Mouse (Mus musculus): ENCODE results near the gene Nppc.

The Nppc gene

GRCm38 (mm10) chr1:86670279-86671038 is at the start of gene Nppc:
TSS of gene Nppc (minus strand) at chr1:86670571.
- peak; percentile 58 for DNase-seq (ENCODE audit: low read depth, low spot score)

- no peak for DNase-seq (ENCODE audit: low read depth, low spot score)
Observed at GRCm38 (mm10) chr1:86719391-86719790, 49.0 kb upstream of the Nppc start.

DNA sequence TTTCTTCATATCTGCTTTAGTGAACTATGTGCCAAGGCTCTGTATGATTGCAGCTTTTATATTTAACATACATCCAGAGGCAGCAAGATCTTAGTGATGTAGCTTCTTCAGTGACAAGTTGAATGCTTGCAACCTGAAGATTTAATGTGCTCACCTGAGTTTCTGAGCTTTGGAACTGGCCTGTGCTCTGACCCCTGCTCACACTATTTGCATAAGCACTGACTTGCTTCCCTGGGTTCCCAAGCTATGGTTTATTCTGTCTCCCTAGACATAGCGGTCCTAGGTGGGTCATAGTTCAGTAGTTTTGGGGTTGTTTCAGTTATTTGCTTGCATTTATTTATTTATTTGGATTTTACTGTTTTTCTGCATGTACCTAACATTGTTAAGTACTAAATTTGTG is 47.8 kb upstream of the Nppc start:
- no peak for DNase-seq (ENCODE audit: low read depth, low spot score)

DNA sequence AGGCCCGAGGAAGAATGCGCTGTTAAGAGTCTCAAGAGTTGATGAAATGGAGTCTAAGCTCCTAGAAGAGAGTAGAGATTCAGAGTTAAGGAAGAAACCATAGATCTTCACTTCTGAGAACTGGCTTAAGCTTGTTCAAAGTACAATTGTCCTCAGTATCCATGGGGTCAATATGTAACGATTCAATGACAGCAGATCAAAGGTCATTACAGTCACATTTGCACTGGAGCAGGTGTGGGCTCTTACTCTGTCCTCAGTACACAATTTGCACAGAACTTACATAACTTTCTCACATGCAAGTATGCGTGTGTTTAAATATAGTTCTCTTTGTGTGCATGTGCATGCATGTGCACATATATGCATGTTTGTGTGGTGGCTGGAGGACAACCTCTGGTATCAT is 42.7 kb upstream of the Nppc start:
- DNase-seq (ENCODE audit: low read depth, low spot score): no peak

DNA sequence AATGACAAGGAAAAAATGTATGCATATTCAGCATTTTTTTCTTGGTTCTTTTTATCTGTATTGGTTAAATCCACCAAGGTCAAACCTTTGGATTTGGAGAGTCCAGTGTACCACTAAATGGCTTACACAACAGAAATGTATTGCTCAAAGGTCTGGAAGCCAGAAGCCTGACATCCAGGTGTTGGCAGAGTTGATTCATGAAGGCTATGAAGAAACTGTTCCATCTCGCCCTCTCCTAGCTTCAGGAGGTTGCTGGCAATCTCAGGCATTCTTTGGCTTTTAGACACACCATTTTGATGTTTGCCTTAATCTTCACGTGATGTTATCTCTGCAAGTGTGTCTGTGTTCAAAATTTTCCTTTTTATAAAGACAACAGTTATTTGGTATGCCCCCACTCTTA is 41.7 kb upstream of the Nppc start:
- no peak for DNase-seq (ENCODE audit: low read depth, low spot score)

DNA sequence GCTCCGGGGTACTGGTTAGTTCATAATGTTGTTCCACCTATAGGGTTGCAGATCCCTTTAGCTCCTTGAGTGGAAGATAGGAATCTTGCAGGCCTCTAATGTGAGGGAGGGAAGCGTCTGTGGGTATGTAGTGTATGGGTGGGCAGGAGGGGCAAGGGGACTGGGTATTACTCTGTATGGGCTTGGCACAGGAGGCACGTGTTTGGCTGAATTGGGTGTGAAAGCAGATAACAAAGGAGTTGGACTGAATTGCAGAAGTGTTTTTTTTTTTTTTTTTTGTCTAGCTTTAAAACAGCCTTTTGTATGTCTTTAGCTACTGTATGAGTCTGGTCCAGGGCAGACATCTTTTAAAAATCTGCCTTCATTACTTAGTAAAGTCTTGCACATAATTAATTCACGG is 39.2 kb upstream of the Nppc start:
- DNase-seq (ENCODE audit: low read depth, low spot score): no peak

GRCm38 (mm10) chr1:86705461-86705860 is 35.1 kb upstream of the Nppc start:
- no peak for DNase-seq (ENCODE audit: low read depth, low spot score)

- no peak for DNase-seq (ENCODE audit: low read depth, low spot score)
Observed at GRCm38 (mm10) chr1:86703965-86704326, 33.6 kb upstream of the Nppc start.

GRCm38 (mm10) chr1:86703300-86703964 is 33.1 kb upstream of the Nppc start, which contains the start of gene Dis3l2:
TSS of gene Dis3l2 (plus strand) at chr1:86703808.
- DNase-seq (ENCODE audit: low read depth, low spot score): peak; percentile 74

GRCm38 (mm10) chr1:86700367-86700766 is 30.0 kb upstream of the Nppc start:
- no peak for DNase-seq (ENCODE audit: low read depth, low spot score)

GRCm38 (mm10) chr1:86699346-86700136 is 29.2 kb upstream of the Nppc start:
- peak; percentile 46 for DNase-seq (ENCODE audit: low read depth, low spot score)

- DNase-seq (ENCODE audit: low read depth, low spot score): no peak
Observed at GRCm38 (mm10) chr1:86698721-86699120, 28.4 kb upstream of the Nppc start.

GRCm38 (mm10) chr1:86696948-86697347 is 26.6 kb upstream of the Nppc start:
- DNase-seq (ENCODE audit: low read depth, low spot score): no peak

GRCm38 (mm10) chr1:86691027-86691426 is 20.7 kb upstream of the Nppc start:
- DNase-seq (ENCODE audit: low read depth, low spot score): no peak

DNA sequence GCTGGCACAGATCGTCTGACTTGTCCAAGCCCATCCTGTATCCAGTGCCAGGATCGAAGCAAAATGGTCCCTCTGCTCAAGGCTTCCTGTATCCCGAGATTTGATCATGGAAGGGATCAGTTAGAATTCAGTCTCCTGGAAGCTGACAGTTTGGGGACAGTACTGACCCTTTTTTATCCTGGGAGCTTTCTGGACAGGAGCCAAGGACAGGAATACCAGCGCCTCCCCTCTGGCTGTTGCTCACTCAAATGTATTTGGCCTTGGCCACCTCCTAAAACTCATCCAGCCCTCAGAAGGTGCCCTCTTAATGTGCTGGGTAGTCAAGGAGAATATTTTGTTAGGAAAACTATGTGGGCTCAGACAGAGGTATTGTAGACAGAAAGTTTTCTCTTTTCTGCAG is 16.9 kb upstream of the Nppc start:
- no peak for DNase-seq (ENCODE audit: low read depth, low spot score)

- no peak for DNase-seq (ENCODE audit: low read depth, low spot score)
Observed at GRCm38 (mm10) chr1:86678667-86679066, 8.3 kb upstream of the Nppc start.

- no peak for DNase-seq (ENCODE audit: low read depth, low spot score)
Observed at GRCm38 (mm10) chr1:86677624-86678023, 7.3 kb upstream of the Nppc start.

DNA sequence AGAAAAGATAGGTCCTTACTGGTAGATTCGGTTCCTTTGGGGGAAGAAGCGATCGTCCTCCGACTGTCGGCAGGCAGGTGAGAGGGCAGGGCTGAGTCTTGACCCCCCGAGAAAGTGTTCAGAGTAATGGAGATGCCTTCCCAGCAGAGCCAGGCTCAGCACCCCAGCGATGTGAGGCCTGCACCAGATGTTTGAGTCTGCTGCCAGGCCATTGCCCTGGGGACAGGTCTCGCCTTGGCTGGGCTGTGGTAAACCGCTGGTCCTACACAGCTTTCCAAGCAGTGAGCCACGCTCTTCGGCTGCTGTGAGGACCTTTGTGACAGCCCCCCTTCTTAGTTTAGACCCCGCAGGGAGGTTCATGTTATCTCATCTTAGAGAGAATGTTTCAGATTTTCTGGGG is 4.8 kb upstream of the Nppc start:
- DNase-seq (ENCODE audit: low read depth, low spot score): no peak

- no peak for DNase-seq (ENCODE audit: low read depth, low spot score)
Observed at GRCm38 (mm10) chr1:86674385-86674784, 4.0 kb upstream of the Nppc start.

GRCm38 (mm10) chr1:86669552-86670273 is 658 bp downstream of the Nppc start:
- peak; percentile 46 for DNase-seq (ENCODE audit: low read depth, low spot score)

GRCm38 (mm10) chr1:86665091-86665490 is 5.3 kb downstream of the Nppc start:
- no peak for DNase-seq (ENCODE audit: low read depth, low spot score)

GRCm38 (mm10) chr1:86657071-86657470 is 13.3 kb downstream of the Nppc start:
- no peak for DNase-seq (ENCODE audit: low read depth, low spot score)

Data from WW6 (cell line).